In the genomic region with DNA sequence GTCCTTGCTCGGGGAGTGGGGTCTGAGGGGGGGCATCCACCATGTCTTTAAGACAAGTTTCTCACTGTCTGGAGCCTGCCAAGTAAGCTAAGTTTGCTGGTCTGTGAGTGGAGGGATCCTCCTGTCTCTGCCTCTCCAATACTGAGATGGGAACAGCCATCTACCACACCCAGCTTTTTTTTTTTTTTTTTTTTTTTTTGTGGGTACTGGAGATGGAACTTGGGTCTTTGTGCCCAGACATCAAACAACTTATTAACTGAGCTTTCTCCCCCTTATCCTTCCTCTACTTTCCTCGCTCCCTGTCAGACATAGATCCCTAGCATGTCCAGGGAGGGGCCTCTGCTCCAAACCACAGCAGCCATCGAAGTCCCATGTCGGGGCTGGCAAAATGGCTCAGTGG, we compare ENCODE assay signal across 25 mouse cellular contexts. TPM values are rescaled to one million over a fixed set of nuclear protein-coding genes. Genes with fewer than 3 reads are reported as not detected.
DNase-seq lines count a peak whose midpoint lies in the region; ATAC-seq and TF ChIP-seq lines count a peak whose summit lies in the region.
"Had no signal": no experiment of that assay in that cellular context is flagged by ENCODE, and none has a peak within 500 bp of the region (broad histone marks: within the 10 kb centered on the region; RNA-seq: fewer than 3 reads in every experiment).

No protein-coding gene starts in this region.

- TF ChIP-seq RAD21 in MEL (IDR thresholded peaks at IDR 0.05; ENCODE audit: low read depth, low read length): no peak

- H3K79me2 ChIP-seq in MEL (ENCODE audit: control insufficient read depth, insufficient read depth, low read length, poor library complexity): no peaks in the 10 kb centered on the region

- no peak for ATAC-seq in embryonic facial prominence, embryonic 13.5 days (ENCODE audit: insufficient number of reproducible peaks, insufficient read depth, low FRiP score, low TSS enrichment, low read depth)
- ATAC-seq in limb, embryonic 12.5 days (ENCODE audit: insufficient number of reproducible peaks, insufficient read depth, low FRiP score, low TSS enrichment, low read depth): no peak
- ATAC-seq in stomach, embryonic 15.5 days (ENCODE audit: insufficient read depth, low FRiP score, low read depth): no peak
- no peak for ATAC-seq in forebrain, embryonic 13.5 days
- ATAC-seq: midbrain, embryonic 16.5 days had no signal

- no peak overlapping the region for H3K9ac ChIP-seq in embryonic facial prominence, embryonic 13.5 days
- H3K9ac ChIP-seq in MEL (ENCODE audit: control insufficient read depth, low read depth, low read length, poor library complexity, severe bottlenecking): no peak overlapping the region
- no peak overlapping the region for H3K9ac ChIP-seq in limb, embryonic 12.5 days (replicated peaks)
- no peak overlapping the region for H3K9ac ChIP-seq in stomach, embryonic 15.5 days
- H3K9ac ChIP-seq in forebrain, embryonic 13.5 days: no peak overlapping the region
- H3K9ac ChIP-seq: heart, embryonic 15.5 days; hindbrain, embryonic 12.5 days; kidney, embryonic 15.5 days; lung, embryonic 15.5 days; neural tube, embryonic 12.5 days had no signal

- H3K36me3 ChIP-seq in embryonic facial prominence, embryonic 13.5 days: no peaks in the 10 kb centered on the region
- H3K36me3 ChIP-seq in embryonic facial prominence, embryonic 10.5 days (replicated peaks): no peaks in the 10 kb centered on the region
- H3K36me3 ChIP-seq in MEL (ENCODE audit: control insufficient read depth in 1 of 2, insufficient read depth in 2 of 2, low read length in 2 of 2): no peaks in the 10 kb centered on the region
- no peaks in the 10 kb centered on the region for H3K36me3 ChIP-seq in limb, embryonic 12.5 days
- no peaks in the 10 kb centered on the region for H3K36me3 ChIP-seq in stomach, embryonic 15.5 days
- H3K36me3 ChIP-seq in forebrain, embryonic 13.5 days (ENCODE audit: poor library complexity, severe bottlenecking): no peaks in the 10 kb centered on the region
- H3K36me3 ChIP-seq: heart, embryonic 10.5 days; heart, embryonic 15.5 days; hindbrain, embryonic 12.5 days; kidney, embryonic 15.5 days; lung, embryonic 15.5 days; midbrain, embryonic 10.5 days; neural tube, embryonic 12.5 days had no signal

- H3K4me2 ChIP-seq in embryonic facial prominence, embryonic 13.5 days: no peak overlapping the region
- H3K4me2 ChIP-seq in limb, embryonic 12.5 days: no peak overlapping the region
- H3K4me2 ChIP-seq in stomach, embryonic 15.5 days: no peak overlapping the region
- no peak overlapping the region for H3K4me2 ChIP-seq in forebrain, embryonic 13.5 days
- H3K4me2 ChIP-seq: heart, embryonic 15.5 days; hindbrain, embryonic 12.5 days; kidney, embryonic 15.5 days; liver, embryonic 11.5 days; lung, embryonic 15.5 days; neural tube, embryonic 12.5 days had no signal

- no peak for TF ChIP-seq CTCF in MEL (IDR thresholded peaks at IDR 0.05 in 2 of 3, conservative IDR thresholded peaks at IDR 0.05 in 1 of 3; ENCODE audit: control insufficient read depth in 1 of 3, insufficient read depth in 1 of 3, low read depth in 2 of 3, low read length in 3 of 3, poor library complexity in 1 of 3, severe bottlenecking in 1 of 3)

- peak overlapping the region; percentile 60; the same call in 1 of the 2 replicates for H3K27ac ChIP-seq in embryonic facial prominence, embryonic 13.5 days
- H3K27ac ChIP-seq in embryonic facial prominence, embryonic 10.5 days (replicated peaks): no peak overlapping the region
- no peak overlapping the region for H3K27ac ChIP-seq in MEL (ENCODE audit: control insufficient read depth, low read depth, low read length)
- 0 out of 2 replicates have a peak overlapping the region, but pooled peaks have one; percentile 4 for H3K27ac ChIP-seq in limb, embryonic 12.5 days
- H3K27ac ChIP-seq in stomach, embryonic 15.5 days: peak overlapping the region; percentile 68; the same call in 1 of the 2 replicates
- no peak overlapping the region for H3K27ac ChIP-seq in forebrain, embryonic 13.5 days
- H3K27ac ChIP-seq: forebrain, embryonic 10.5 days; heart, embryonic 15.5 days; hindbrain, embryonic 12.5 days; kidney, embryonic 15.5 days; lung, embryonic 15.5 days; neural tube, embryonic 12.5 days had no signal

- H3K27me3 ChIP-seq in embryonic facial prominence, embryonic 13.5 days: no peaks in the 10 kb centered on the region
- H3K27me3 ChIP-seq in embryonic facial prominence, embryonic 10.5 days (replicated peaks; ENCODE audit: low read depth, poor library complexity, severe bottlenecking): no peaks in the 10 kb centered on the region
- no peaks in the 10 kb centered on the region for H3K27me3 ChIP-seq in MEL (ENCODE audit: control insufficient read depth in 1 of 2, insufficient read depth in 2 of 2, low read length in 2 of 2)
- no peaks in the 10 kb centered on the region for H3K27me3 ChIP-seq in limb, embryonic 12.5 days
- no peaks in the 10 kb centered on the region for H3K27me3 ChIP-seq in stomach, embryonic 15.5 days (replicated peaks)
- no peaks in the 10 kb centered on the region for H3K27me3 ChIP-seq in forebrain, embryonic 13.5 days
- H3K27me3 ChIP-seq: heart, embryonic 15.5 days; hindbrain, embryonic 12.5 days; kidney, embryonic 15.5 days; lung, embryonic 15.5 days; neural tube, embryonic 12.5 days had no signal

- WGBS in embryonic facial prominence, embryonic 13.5 days: 84% methylated on average over 4 of the region's 4 CpGs
- 90% methylated on average over 4 of the region's 4 CpGs for WGBS in embryonic facial prominence, embryonic 10.5 days
- WGBS in limb, embryonic 12.5 days: 86% methylated on average over 4 of the region's 4 CpGs
- WGBS in stomach, embryonic 15.5 days: 87% methylated on average over 4 of the region's 4 CpGs
- WGBS in forebrain, embryonic 13.5 days: 80% methylated on average over 4 of the region's 4 CpGs

- TF ChIP-seq EP300 in MEL (IDR thresholded peaks at IDR 0.05; ENCODE audit: low read depth in 1 of 2, low read length in 2 of 2): no peak

- peaks cover 39% of the 10 kb centered on the region for H3K4me1 ChIP-seq in embryonic facial prominence, embryonic 13.5 days
- peaks cover 41% of the 10 kb centered on the region for H3K4me1 ChIP-seq in embryonic facial prominence, embryonic 10.5 days
- H3K4me1 ChIP-seq in MEL (ENCODE audit: control insufficient read depth in 1 of 2, insufficient read depth in 2 of 2, low read length in 2 of 2): no peaks in the 10 kb centered on the region
- peaks cover 26% of the 10 kb centered on the region for H3K4me1 ChIP-seq in limb, embryonic 12.5 days (replicated peaks)
- H3K4me1 ChIP-seq in stomach, embryonic 15.5 days: peaks cover 21% of the 10 kb centered on the region; the same call in 1 of the 2 replicates
- peaks cover 44% of the 10 kb centered on the region for H3K4me1 ChIP-seq in forebrain, embryonic 13.5 days

- H3K4me3 ChIP-seq in embryonic facial prominence, embryonic 13.5 days: no peak overlapping the region
- H3K4me3 ChIP-seq in embryonic facial prominence, embryonic 10.5 days: no peak overlapping the region
- H3K4me3 ChIP-seq in MEL (ENCODE audit: control insufficient read depth in 1 of 2, insufficient read depth in 1 of 2, low read depth in 2 of 2, low read length in 2 of 2): no peak overlapping the region
- H3K4me3 ChIP-seq in limb, embryonic 12.5 days (replicated peaks): no peak overlapping the region
- H3K4me3 ChIP-seq in stomach, embryonic 15.5 days (replicated peaks): no peak overlapping the region
- no peak overlapping the region for H3K4me3 ChIP-seq in forebrain, embryonic 13.5 days
- H3K4me3 ChIP-seq: forebrain, embryonic 10.5 days; heart, embryonic 10.5 days; heart, embryonic 15.5 days; hindbrain, embryonic 12.5 days; kidney, embryonic 15.5 days; lung, embryonic 15.5 days; midbrain, embryonic 10.5 days; myocyte; neural tube, embryonic 12.5 days had no signal

- TF ChIP-seq POLR2A in MEL (IDR thresholded peaks at IDR 0.05; ENCODE audit: control insufficient read depth in 1 of 2, insufficient read depth in 1 of 2, low read depth in 1 of 2, low read length in 2 of 2, poor library complexity in 1 of 2): no peak

- H3K9me3 ChIP-seq in embryonic facial prominence, embryonic 13.5 days: no peaks in the 10 kb centered on the region
- no peaks in the 10 kb centered on the region for H3K9me3 ChIP-seq in embryonic facial prominence, embryonic 10.5 days
- no peaks in the 10 kb centered on the region for H3K9me3 ChIP-seq in MEL (replicated peaks; ENCODE audit: insufficient read depth, low read length)
- no peaks in the 10 kb centered on the region for H3K9me3 ChIP-seq in limb, embryonic 12.5 days
- H3K9me3 ChIP-seq in stomach, embryonic 15.5 days: no peaks in the 10 kb centered on the region
- no peaks in the 10 kb centered on the region for H3K9me3 ChIP-seq in forebrain, embryonic 13.5 days (replicated peaks)
- H3K9me3 ChIP-seq: forebrain, embryonic 10.5 days; heart, embryonic 10.5 days; heart, embryonic 15.5 days; hindbrain, embryonic 12.5 days; kidney, embryonic 15.5 days; lung, embryonic 15.5 days; midbrain, embryonic 10.5 days; neural tube, embryonic 12.5 days had no signal

- DNase-seq in embryonic facial prominence, embryonic 10.5 days (ENCODE audit: low spot score): no peak
- no peak for DNase-seq in MEL (ENCODE audit: low read depth, low spot score)
- DNase-seq in left cerebral cortex, adult 18-20 months (ENCODE audit: low spot score in 2 of 2): no peak
- DNase-seq in adrenal gland, postnatal 4 days (ENCODE audit: low spot score in 2 of 2): no peak
- DNase-seq: cerebellum, adult 8-10 months; cerebellum, postnatal 25 days; heart, postnatal 36 days; kidney, adult 18-20 months; layer of hippocampus, postnatal 36 days; thymus, postnatal 4 days had no signal

TF ChIP-seq in MEL, 35 proteins besides CTCF, POLR2A, EP300 and RAD21 (continues in another document):
- TF ChIP-seq ZMIZ1 (IDR thresholded peaks at IDR 0.05; ENCODE audit: low read depth, low read length) (no peak), JUND (IDR thresholded peaks at IDR 0.05; ENCODE audit: low read depth, low read length) (no peak), CHD2 (IDR thresholded peaks at IDR 0.05; ENCODE audit: low read length) (no peak), TAL1 (IDR thresholded peaks at IDR 0.05; ENCODE audit: low read length) (no peak), MEF2A (IDR thresholded peaks at IDR 0.05; ENCODE audit: extremely low read depth, insufficient replicate concordance, low read depth, low read length, poor library complexity, severe bottlenecking) (no peak)

RNA-seq across cellular contexts. Expression of gene Ksr1, which starts 32.8 kb away (rescaled TPM):
- polyA plus RNA-seq in embryonic facial prominence, embryonic 13.5 days (2015; fragmentation: Nextera tagmentation; extraction: Ambion mirVana): 3.3 and 3.6 TPM in 2 replicates
- polyA plus RNA-seq in embryonic facial prominence, embryonic 10.5 days (2016; fragmentation: Nextera tagmentation; extraction: Ambion mirVana): 1.0 and 1.5 TPM in 2 replicates
- total RNA-seq in MEL (2012; rRNA removed): 9.7 and 10.5 TPM in 2 replicates
- polyA plus RNA-seq in MEL (2012; ENCODE audit: insufficient read depth in 1 of 2, insufficient read length in 2 of 2, low read depth in 1 of 2, low replicate concordance in 2 of 2, missing spikeins in 1 of 2): 10 to 100 TPM in 1 of 2 experiments, not detected in 1; 18.4 TPM
- polyA plus RNA-seq in limb, embryonic 12.5 days (2016; fragmentation: Nextera tagmentation; extraction: Ambion mirVana): 2.7 and 4.3 TPM in 2 replicates
- polyA plus RNA-seq in stomach, embryonic 15.5 days (2015; fragmentation: Nextera tagmentation; extraction: Ambion mirVana): 2.8 and 3.2 TPM in 2 replicates
- 4.0 and 4.1 TPM in 2 replicates for polyA plus RNA-seq in forebrain, embryonic 13.5 days (2015; fragmentation: Nextera tagmentation; extraction: Ambion mirVana)
- 10 to 100 TPM; 49.8 to 50.3 TPM for total RNA-seq in left cerebral cortex, adult 18-20 months (2021)
- total RNA-seq in adrenal gland, postnatal 4 days (2021): 10 to 100 TPM; 16.0 to 16.9 TPM

Comparison
In these comparisons a context has a peak if more than half of its experiments do, and no peak if none do; other contexts are left out.
1. H3K27ac ChIP-seq: peak in embryonic facial prominence, embryonic 13.5 days (single experiment), limb, embryonic 12.5 days (single experiment) and stomach, embryonic 15.5 days (single experiment); none in embryonic facial prominence, embryonic 10.5 days (single experiment), MEL (single experiment) and forebrain, embryonic 13.5 days (single experiment).